ENCODE assay signal across 30 mouse cellular contexts in the genomic region with DNA sequence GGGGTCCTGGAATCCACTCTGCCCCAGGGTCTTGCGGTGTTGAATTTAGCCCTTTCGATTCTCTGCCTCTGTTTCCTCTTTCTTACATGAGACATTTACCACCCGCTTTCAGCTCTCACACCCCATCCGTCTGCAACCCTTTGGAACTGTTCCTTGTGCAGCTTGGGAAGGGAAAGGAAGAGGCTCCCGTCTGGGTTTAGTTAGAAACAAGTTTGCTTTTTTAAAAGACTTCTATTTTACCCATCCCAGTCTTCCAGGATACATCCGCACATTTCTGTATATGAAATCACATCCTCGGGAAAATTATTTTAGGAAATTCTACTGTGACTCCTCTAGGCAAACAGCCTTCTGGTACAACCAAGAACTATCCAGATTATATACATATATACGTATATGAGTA. TPM values are rescaled to one million over a fixed set of nuclear protein-coding genes. Genes with fewer than 3 reads are reported as not detected.
"Had no signal": no experiment of that assay in that cellular context is flagged by ENCODE, and none has a peak within 500 bp of the region (broad histone marks: within the 10 kb centered on the region; RNA-seq: fewer than 3 reads in every experiment).

No protein-coding gene starts in this region.

- H3K4me3 ChIP-seq: embryonic facial prominence, embryonic 10.5 days; embryonic facial prominence, embryonic 12.5 days; embryonic facial prominence, embryonic 13.5 days; embryonic facial prominence, embryonic 15.5 days; erythroblast, embryonic 14.5 days; forebrain, embryonic 10.5 days; forebrain, embryonic 12.5 days; forebrain, embryonic 13.5 days; forebrain, embryonic 15.5 days; gastrocnemius, adult 2 months; heart, adult 2 months; heart, embryonic 10.5 days; heart, embryonic 12.5 days had no signal

- H3K4me2 ChIP-seq: embryonic facial prominence, embryonic 12.5 days; embryonic facial prominence, embryonic 13.5 days; embryonic facial prominence, embryonic 15.5 days; forebrain, embryonic 12.5 days; forebrain, embryonic 13.5 days; forebrain, embryonic 15.5 days; heart, embryonic 11.5 days; heart, embryonic 12.5 days had no signal

- H3K9me3 ChIP-seq: embryonic facial prominence, embryonic 10.5 days; embryonic facial prominence, embryonic 12.5 days; embryonic facial prominence, embryonic 13.5 days; embryonic facial prominence, embryonic 15.5 days; forebrain, embryonic 10.5 days; forebrain, embryonic 12.5 days; forebrain, embryonic 13.5 days; forebrain, embryonic 15.5 days; heart, embryonic 10.5 days; heart, embryonic 12.5 days had no signal

- H3K9ac ChIP-seq: embryonic facial prominence, embryonic 12.5 days; embryonic facial prominence, embryonic 13.5 days; embryonic facial prominence, embryonic 15.5 days; forebrain, embryonic 12.5 days; forebrain, embryonic 13.5 days; forebrain, embryonic 15.5 days; heart, embryonic 12.5 days had no signal

- H3K27me3 ChIP-seq: embryonic facial prominence, embryonic 12.5 days; embryonic facial prominence, embryonic 13.5 days; embryonic facial prominence, embryonic 15.5 days; forebrain, embryonic 13.5 days; forebrain, embryonic 15.5 days had no signal

- ATAC-seq: forebrain, embryonic 13.5 days; forebrain, embryonic 14.5 days; forebrain, embryonic 15.5 days had no signal

- H3K27ac ChIP-seq: embryonic facial prominence, embryonic 10.5 days; embryonic facial prominence, embryonic 12.5 days; embryonic facial prominence, embryonic 13.5 days; embryonic facial prominence, embryonic 15.5 days; forebrain, embryonic 10.5 days; forebrain, embryonic 12.5 days; forebrain, embryonic 13.5 days; forebrain, embryonic 15.5 days; gastrocnemius, adult 2 months; heart, adult 2 months; heart, embryonic 10.5 days had no signal

- DNase-seq: cerebellum, adult 8-10 months; cerebellum, adult 9-10 months; cerebellum, adult 9-11 months; cerebellum, postnatal 10 days; cerebellum, postnatal 14 days; cerebellum, postnatal 25 days; cerebellum, postnatal 36 days; embryo, embryonic 11 days; gastrocnemius, adult 2 months; gastrocnemius, postnatal 10 days; gastrocnemius, postnatal 14 days; gastrocnemius, postnatal 25 days; gastrocnemius, postnatal 36 days; heart, adult 11 months; heart, adult 18-20 months; heart, adult 2 months had no signal

- H3K4me1 ChIP-seq: embryonic facial prominence, embryonic 12.5 days; embryonic facial prominence, embryonic 15.5 days; forebrain, embryonic 10.5 days; forebrain, embryonic 13.5 days; heart, embryonic 10.5 days; heart, embryonic 12.5 days had no signal

- H3K36me3 ChIP-seq: embryonic facial prominence, embryonic 15.5 days; forebrain, embryonic 10.5 days; forebrain, embryonic 12.5 days; forebrain, embryonic 15.5 days; heart, embryonic 10.5 days; heart, embryonic 12.5 days had no signal

RNA-seq across cellular contexts. Expression of gene Kcna6, which starts 11.7 kb away (rescaled TPM):
- total RNA-seq: common myeloid progenitor, adult 5-6 weeks had no signal
- polyA plus RNA-seq: erythroblast, embryonic 14.5 days had no signal
